Mouse (Mus musculus) megakaryocyte, embryonic 14.5 days (primary cell): ENCODE data around the gene Snx18.

Experiments
- FLI1 ChIP-seq: IDR thresholded peaks from 2 replicates; pipeline ENCODE4 v1.6.1; 2012; ENCODE audit warnings: low read length, inconsistent platforms, mixed read lengths
- GATA1 ChIP-seq: IDR thresholded peaks from 3 replicates; pipeline ENCODE4 v1.6.1; 2012; ENCODE audit warnings: mixed read lengths, low read length, inconsistent platforms, borderline replicate concordance

DNA sequence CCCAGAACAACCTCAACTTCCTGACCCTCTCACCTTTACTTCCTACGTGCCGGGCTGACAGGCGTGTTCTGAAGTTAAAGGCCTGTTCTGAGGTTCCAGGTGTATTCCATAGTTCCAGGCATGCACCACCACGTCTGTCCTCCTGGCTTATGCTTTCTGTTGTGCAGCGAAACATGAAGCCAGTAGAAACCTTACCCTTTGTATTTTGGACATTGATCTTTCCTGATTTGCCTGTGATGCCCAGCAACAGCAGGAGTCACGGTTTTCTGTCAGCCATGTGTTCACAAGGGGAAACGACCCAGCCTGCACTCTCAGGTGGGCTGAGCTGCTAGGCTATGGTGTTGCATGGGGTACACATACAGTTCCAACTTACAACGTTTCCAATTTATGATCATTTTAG lies 9.2 kb upstream of the Snx18 start:
- TF ChIP-seq FLI1 (no peak), GATA1 (no peak)
